13 mouse cellular contexts compared by ENCODE assay signal in the genomic region with DNA sequence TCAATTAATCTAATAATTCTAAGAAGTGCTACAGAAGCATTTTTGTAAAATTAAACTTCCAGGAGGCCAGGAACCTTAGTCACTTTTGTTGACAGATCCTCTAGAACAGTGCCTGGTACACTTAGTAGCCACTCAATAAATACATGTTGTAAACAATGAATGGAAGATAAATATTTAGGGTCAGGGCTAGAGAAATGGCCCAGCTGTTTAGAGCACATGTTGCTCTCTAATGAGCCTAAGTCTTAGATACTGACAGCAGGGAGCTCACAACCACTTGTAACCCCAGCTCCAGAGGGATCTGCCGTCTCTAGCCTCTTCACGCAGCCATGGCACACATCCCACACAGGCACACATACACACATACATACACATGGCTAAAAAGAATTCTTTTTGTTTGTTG.
"Had no signal": no experiment of that assay in that cellular context is flagged by ENCODE, and none has a peak within 500 bp of the region (broad histone marks: within the 10 kb centered on the region; RNA-seq: fewer than 3 reads in every experiment).

No protein-coding gene starts in this region.

- DNase-seq: kidney, adult 2 months; kidney, postnatal 25 days; retina, postnatal 1 day; right cerebral cortex, postnatal 4 days; thymus, adult 18-20 months; thymus, postnatal 14 days had no signal

- ATAC-seq: midbrain, embryonic 16.5 days had no signal

- H3K4me2 ChIP-seq: kidney, embryonic 15.5 days; limb, embryonic 15.5 days; neural tube, embryonic 13.5 days had no signal

- H3K4me3 ChIP-seq: kidney, embryonic 15.5 days; limb, embryonic 15.5 days; midbrain, embryonic 10.5 days; neural tube, embryonic 13.5 days had no signal

- H3K27ac ChIP-seq: hindbrain, embryonic 14.5 days; kidney, embryonic 15.5 days; limb, embryonic 15.5 days; liver, embryonic 14.5 days; midbrain, embryonic 10.5 days; neural tube, embryonic 13.5 days had no signal

- H3K27me3 ChIP-seq: kidney, embryonic 15.5 days; limb, embryonic 15.5 days; neural tube, embryonic 13.5 days had no signal

- H3K9ac ChIP-seq: hindbrain, embryonic 14.5 days; kidney, embryonic 15.5 days; limb, embryonic 15.5 days; liver, embryonic 14.5 days; neural tube, embryonic 13.5 days had no signal

- H3K9me3 ChIP-seq: kidney, embryonic 15.5 days; limb, embryonic 15.5 days; midbrain, embryonic 10.5 days; neural tube, embryonic 13.5 days had no signal

- H3K36me3 ChIP-seq: kidney, embryonic 15.5 days; limb, embryonic 15.5 days; midbrain, embryonic 10.5 days; neural tube, embryonic 13.5 days had no signal
